ENCODE assay signal across 23 mouse cellular contexts in the genomic region with DNA sequence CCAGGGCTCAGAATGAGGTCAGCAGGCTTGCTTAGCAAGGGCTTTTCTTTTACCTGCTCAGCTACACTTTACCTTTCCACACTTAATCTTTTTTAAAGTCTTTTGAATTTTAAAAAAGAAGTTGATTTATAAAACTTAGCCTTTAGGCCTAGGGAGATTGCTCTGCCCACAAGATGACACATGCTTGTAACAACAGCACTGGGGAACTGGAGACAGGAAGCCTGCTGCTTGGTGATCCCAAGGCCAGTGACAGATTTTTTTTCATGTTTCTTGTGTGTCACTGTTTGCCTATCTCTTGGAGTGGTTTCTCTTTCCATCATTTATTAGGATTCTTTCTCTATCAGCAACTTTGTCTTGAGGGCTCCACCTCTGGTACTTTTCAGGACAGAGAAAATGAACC.
DNase-seq lines count a peak whose midpoint lies in the region; ATAC-seq and TF ChIP-seq lines count a peak whose summit lies in the region.
"Had no signal": no experiment of that assay in that cellular context is flagged by ENCODE, and none has a peak within 500 bp of the region (broad histone marks: within the 10 kb centered on the region; RNA-seq: fewer than 3 reads in every experiment).

No protein-coding gene starts in this region.

- H3K27me3 ChIP-seq in heart, embryonic 12.5 days (replicated peaks), result no peaks in the 10 kb centered on the region
- H3K27me3 ChIP-seq in liver, adult 2 months (ENCODE audit: control insufficient read depth, insufficient read depth, low read length), result no peaks in the 10 kb centered on the region
- H3K27me3 ChIP-seq: CH12.LX; forebrain, embryonic 13.5 days; intestine, embryonic 15.5 days; Patski had no signal

- H3K4me2 ChIP-seq in heart, embryonic 12.5 days, result no peak overlapping the region
- H3K4me2 ChIP-seq: forebrain, embryonic 13.5 days; heart, embryonic 11.5 days; hindbrain, embryonic 14.5 days; intestine, embryonic 15.5 days had no signal

- H3K4me3 ChIP-seq in heart, embryonic 12.5 days, result no peak overlapping the region
- H3K4me3 ChIP-seq in liver, adult 2 months (ENCODE audit: insufficient read depth, low read depth, low read length), result no peak overlapping the region
- H3K4me3 ChIP-seq: embryonic facial prominence, embryonic 10.5 days; forebrain, embryonic 13.5 days; hindbrain, embryonic 10.5 days; intestine, embryonic 15.5 days had no signal

- peak; percentile 36 for DNase-seq in adrenal gland, adult 2 months
- DNase-seq in adrenal gland, adult 18-20 months (ENCODE audit: low spot score in 2 of 2), result no peak
- DNase-seq in heart, postnatal 10 days, result no peak
- no peak for DNase-seq in liver, adult 2 months (ENCODE audit: extremely low read depth, low read depth, low spot score)
- DNase-seq in liver, result no peak
- no peak for DNase-seq in lung, postnatal 25 days (ENCODE audit: low spot score)
- DNase-seq: cerebellum, adult 18-20 months; cerebellum, adult 9-11 months; cerebellum, postnatal 36 days; forebrain, postnatal 0 days; gastrocnemius, postnatal 25 days; heart, postnatal 14 days; kidney, adult 18-20 months had no signal

- H3K9ac ChIP-seq in heart, embryonic 12.5 days, result no peak overlapping the region; the same call in 1 of the 2 replicates
- H3K9ac ChIP-seq in liver, adult 2 months (ENCODE audit: low read depth, low read length), result no peak overlapping the region
- H3K9ac ChIP-seq: forebrain, embryonic 13.5 days; forebrain, postnatal 0 days; hindbrain, embryonic 14.5 days; intestine, embryonic 15.5 days had no signal

- TF ChIP-seq CTCF in liver, adult 2 months (IDR thresholded peaks at IDR 0.05; ENCODE audit: low read depth, low read length), result no peak

- H3K36me3 ChIP-seq in heart, embryonic 12.5 days, result peaks cover 4% of the 10 kb centered on the region; the same call in 1 of the 2 replicates
- no peaks in the 10 kb centered on the region for H3K36me3 ChIP-seq in liver, adult 2 months (ENCODE audit: control insufficient read depth, insufficient read depth, low read length)
- H3K36me3 ChIP-seq: intestine, embryonic 15.5 days had no signal

- H3K27ac ChIP-seq in heart, embryonic 12.5 days (ENCODE audit: poor library complexity, severe bottlenecking), result peak overlapping the region; percentile 57
- H3K27ac ChIP-seq in liver, adult 2 months (replicated peaks; ENCODE audit: insufficient read depth, low read depth, low read length), result peak overlapping the region; percentile 41; the same call in 1 of the 2 replicates
- H3K27ac ChIP-seq: embryonic facial prominence, embryonic 10.5 days; forebrain, embryonic 13.5 days; hindbrain, embryonic 10.5 days; hindbrain, embryonic 14.5 days; intestine, embryonic 15.5 days had no signal

- TF ChIP-seq POLR2A in liver, adult 2 months (IDR thresholded peaks at IDR 0.05; ENCODE audit: extremely low read depth, insufficient read depth, low read length), result no peak

- H3K4me1 ChIP-seq in heart, embryonic 12.5 days (replicated peaks), result peaks cover 4% of the 10 kb centered on the region; the same call in 1 of the 2 replicates
- H3K4me1 ChIP-seq in liver, adult 2 months (ENCODE audit: control insufficient read depth, insufficient read depth, low read length), result no peaks in the 10 kb centered on the region; the same call in 1 of the 2 replicates
- H3K4me1 ChIP-seq: embryonic facial prominence, embryonic 10.5 days; forebrain, embryonic 13.5 days; hindbrain, embryonic 10.5 days; intestine, embryonic 15.5 days had no signal

- H3K79me2 ChIP-seq in liver, adult 2 months (ENCODE audit: control insufficient read depth, insufficient read depth, low read length), result no peaks in the 10 kb centered on the region

- H3K9me3 ChIP-seq in heart, embryonic 12.5 days (replicated peaks), result no peaks in the 10 kb centered on the region
- H3K9me3 ChIP-seq: embryonic facial prominence, embryonic 10.5 days; forebrain, embryonic 13.5 days; hindbrain, embryonic 10.5 days; intestine, embryonic 15.5 days had no signal

- intact Hi-C loops in heart, postnatal 10 days (cut with DNase I), result no loop called here

- ATAC-seq in heart, embryonic 12.5 days (ENCODE audit: insufficient number of reproducible peaks, low FRiP score), result no peak
- ATAC-seq: activated CD4-positive, CD25-positive, alpha-beta regulatory T cell, adult 4 months; forebrain, embryonic 13.5 days; forebrain, postnatal 0 days; intestine, embryonic 15.5 days; Patski had no signal
